Mouse (Mus musculus): ENCODE data around the gene Tmod4. TPM values are rescaled to one million over a fixed set of nuclear protein-coding genes. Genes with fewer than 3 reads are reported as not detected.

Tmod4 gene
- 0.53 and 0.96 TPM in 2 replicates for polyA plus RNA-seq (2015; fragmentation: Nextera tagmentation; extraction: Ambion mirVana)

DNA sequence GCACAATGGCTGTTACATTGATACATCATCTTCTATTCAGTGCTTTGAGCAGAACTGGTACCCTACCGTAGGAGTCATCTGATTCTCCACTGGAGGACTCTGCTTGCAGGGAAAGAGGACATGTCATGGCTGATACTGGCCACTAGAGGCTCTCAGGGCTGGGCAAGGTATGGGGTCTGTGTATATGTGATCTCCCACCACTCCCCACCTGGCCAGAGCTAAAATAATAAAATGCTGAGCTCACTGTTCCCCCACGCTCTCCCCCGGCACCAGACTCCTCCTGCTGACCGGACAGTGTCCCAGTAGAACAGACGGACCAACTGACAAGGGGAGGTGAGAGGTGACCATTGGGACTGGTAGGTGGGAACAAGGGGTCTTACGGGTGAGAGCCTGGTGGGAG lies at the start of gene Tmod4:
TSS of gene Tmod4 (plus strand) at position 231 of the 400 bp plus-strand sequence.

DNA sequence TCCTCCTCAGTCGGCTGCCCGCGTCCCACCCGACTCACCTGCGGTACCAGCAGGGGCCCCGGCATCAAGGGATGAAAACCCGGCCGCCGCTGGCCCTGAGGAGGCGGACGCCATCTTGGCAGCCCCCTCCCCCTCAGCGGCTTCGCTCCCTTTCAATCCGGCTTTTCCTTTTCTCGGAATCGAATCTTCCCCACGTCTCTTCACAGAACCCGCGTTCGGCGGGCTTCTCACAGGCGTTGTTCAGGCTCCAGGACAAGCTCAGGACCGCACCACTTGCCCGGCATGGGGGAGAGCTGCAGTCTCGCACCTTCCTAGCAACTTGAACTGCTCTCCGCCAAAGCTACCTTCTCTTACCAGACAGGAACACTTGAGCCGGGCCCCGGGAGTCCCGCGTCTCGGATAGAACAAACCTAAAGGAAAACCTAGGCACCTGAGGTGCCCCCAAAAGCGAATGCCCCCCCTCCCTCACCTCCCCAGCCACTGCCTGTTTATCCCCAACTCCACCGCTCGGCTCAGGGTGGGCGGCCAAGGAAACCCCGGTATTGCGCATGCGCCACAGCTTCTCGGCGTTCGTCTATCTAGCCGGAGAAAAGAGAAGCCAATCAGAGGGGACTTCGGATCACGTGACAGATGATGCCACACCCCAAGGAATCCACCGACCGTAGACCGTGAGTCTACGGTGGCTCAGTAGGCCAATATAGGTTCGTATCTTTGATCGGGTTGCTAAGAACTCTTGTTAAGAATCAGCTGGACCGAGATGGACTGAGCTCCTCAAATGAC lies 17.7 kb upstream of the Tmod4 start, which contains the start of gene Pip5k1a:
TSS of gene Pip5k1a (minus strand) at position 593 of the 780 bp plus-strand sequence.

DNA sequence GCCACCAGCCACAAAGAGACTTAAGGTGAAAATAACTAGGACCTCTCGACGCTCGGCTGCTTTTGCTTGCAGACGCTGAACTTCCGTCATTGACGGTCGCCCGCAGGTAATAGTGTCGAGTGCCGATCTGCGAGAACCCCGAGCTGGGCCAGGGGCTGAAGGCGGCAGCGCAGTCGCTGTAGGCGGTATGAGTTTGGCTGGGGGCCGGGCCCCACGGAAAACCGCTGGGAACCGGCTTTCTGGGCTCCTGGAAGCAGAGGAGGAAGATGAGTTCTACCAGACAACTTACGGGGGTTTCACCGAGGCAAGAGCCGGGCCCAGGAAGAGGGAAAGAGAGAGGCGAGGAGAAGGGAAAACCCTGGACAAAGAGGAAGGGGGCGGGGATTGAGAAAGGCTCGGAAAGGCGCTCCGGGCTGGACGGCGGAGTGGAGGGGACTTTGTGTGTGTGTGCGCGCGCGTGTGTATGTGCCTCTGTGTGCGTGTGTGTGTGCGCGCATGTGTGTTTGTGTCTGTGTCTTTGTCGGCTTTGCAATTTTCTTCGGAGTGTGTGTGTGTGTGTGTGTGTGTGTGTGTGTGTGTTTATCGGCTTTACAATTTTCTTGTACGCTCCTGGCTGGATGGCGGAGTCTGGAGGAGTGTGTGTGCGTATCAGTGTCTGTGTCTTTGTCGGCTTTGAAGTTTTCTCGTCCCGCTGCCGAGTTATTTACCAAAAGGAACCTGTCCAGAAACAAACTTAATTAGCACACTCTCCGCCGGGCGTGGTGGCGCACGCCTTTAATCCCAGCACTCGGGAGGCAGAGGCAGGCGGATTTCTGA lies 13.2 kb upstream of the Tmod4 start, which contains the start of gene Vps72:
TSS of gene Vps72 (plus strand) at position 112 of the 816 bp plus-strand sequence.

DNA sequence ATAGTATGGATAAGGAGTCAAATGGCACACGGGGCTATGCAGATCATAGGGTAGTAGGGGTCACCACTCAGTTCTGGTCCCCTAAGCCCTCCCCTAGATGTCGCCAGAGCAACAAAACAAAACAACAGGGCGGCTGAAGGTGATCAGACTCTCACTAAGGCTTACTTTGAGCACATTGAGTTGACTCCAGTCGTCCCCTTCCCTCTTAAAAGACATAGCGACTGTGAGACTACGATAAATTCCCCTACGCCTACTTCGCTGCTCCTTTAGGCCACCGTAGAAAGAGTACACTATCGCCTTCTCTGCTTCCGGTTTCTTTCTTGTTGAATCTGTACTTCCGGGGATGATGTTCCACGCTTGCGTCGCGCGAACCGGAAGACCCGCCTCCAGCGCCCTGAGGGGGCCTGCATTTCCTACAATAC lies 9.4 kb downstream of the Tmod4 start, which contains the start of the genes Scnm1 and Lysmd1:
TSS of gene Scnm1 (minus strand) at position 332 of the 422 bp plus-strand sequence.
TSS of gene Lysmd1 (plus strand) at position 409 of the 422 bp plus-strand sequence.

DNA sequence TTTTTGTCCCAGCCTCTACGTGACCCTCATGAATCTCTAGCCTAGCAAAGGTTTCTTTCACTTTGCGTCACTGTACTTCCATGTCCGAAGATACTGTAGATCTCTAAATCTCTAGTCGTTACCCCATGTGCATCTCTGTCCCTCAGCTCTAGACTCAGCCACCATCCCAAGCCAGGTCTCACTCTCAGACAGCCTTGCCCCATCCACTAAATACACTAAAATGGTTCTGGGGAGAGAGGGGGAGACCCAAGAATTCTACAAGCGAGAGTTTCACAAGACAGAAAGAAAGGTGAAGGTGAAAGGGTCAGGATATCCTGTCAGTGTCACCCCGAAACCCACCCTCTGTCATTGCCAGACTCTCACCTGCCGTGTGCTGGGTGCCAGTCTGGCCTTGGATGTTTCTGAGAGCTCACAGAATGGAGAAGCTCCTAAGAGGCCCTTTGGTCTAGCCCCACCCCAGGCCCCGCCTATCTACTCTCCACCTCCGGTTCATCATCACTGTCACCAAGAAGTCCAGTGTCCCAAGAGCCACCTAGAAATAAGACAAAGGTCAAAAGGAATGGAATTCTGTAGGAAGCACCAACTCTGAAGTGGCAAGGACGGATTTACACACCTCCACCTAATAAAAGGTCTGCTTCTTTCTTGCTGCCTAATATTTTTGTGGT lies 17.8 kb downstream of the Tmod4 start, which contains the start of gene Tnfaip8l2:
TSS of gene Tnfaip8l2 (minus strand) at position 409 of the 665 bp plus-strand sequence.

DNA sequence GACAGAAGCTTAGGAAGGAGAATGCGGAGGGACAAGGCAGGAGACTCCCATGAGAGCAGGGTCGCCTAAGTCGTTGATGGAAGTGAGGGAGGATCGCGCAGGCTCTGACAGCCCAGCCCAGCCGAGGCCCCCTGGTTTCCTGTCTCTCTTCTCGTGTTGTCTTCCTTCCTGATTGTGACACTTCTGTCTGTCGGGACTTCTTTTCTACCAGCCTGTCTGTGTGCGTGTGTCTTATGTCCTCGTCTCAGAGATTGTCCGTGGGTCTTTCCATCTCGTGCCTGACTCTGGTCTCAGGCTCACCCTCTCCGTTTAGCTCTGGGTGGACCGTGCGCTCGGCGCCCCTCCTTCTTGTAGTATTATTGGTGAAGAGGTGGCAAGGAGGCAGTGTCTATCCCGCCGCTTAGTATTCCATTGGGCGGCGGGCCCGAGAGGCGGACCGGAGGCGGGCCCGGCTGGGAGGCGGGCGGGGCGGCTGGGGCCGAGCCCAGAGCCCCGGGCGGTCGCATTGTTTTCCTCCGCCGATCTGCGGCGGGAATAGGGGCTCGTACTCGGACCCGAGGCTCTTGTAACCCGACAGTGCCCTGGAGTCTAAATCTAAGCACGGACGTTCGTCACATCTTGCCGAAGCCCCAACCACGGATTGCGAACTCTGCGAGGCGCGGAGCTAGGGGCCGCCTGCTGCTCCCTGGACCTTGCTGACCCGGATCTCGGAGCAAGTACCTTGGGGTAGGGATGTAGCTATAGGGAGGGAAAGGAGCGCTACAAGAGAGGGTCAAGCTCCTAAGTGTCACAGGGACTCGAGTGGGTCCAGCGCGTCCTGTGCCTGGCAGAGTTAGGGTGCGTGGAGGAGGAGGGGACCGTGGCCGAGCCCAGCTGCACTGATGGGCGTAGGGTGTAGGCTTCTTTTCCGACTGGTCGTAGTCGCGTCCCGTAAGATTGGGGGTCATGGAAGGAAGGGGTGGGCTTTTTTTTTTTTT lies 36.0 kb downstream of the Tmod4 start, which contains the start of gene Sema6c:
TSS of gene Sema6c (plus strand) at position 471 of the 977 bp plus-strand sequence.

Small RNA genes within 50 kb of the gene (microRNA-seq; reads per million reads assigned to microRNA genes)
- gene Mir8099-1: not detected

Other genes starting within 250 kb of the Tmod4 start
- 224 and 256 TPM in 2 replicates for gene Psmb4, start 237.5 kb upstream of the Tmod4 start, polyA plus RNA-seq (2015; fragmentation: Nextera tagmentation; extraction: Ambion mirVana)
- gene Selenbp1, start 191.4 kb upstream of the Tmod4 start, polyA plus RNA-seq (2015; fragmentation: Nextera tagmentation; extraction: Ambion mirVana): 33.3 and 38.8 TPM in 2 replicates
- 2.5 TPM in 2 replicates for gene Rfx5, start 170.4 kb upstream of the Tmod4 start, polyA plus RNA-seq (2015; fragmentation: Nextera tagmentation; extraction: Ambion mirVana)
- gene Pi4kb, start 149.7 kb upstream of the Tmod4 start, polyA plus RNA-seq (2015; fragmentation: Nextera tagmentation; extraction: Ambion mirVana): 16.9 and 20.8 TPM in 2 replicates
- 10.1 and 10.3 TPM in 2 replicates for gene Zfp687, start 109.0 kb upstream of the Tmod4 start, polyA plus RNA-seq (2015; fragmentation: Nextera tagmentation; extraction: Ambion mirVana)
- gene Psmd4, start 81.9 kb upstream of the Tmod4 start, polyA plus RNA-seq (2015; fragmentation: Nextera tagmentation; extraction: Ambion mirVana): 173 and 183 TPM in 2 replicates
- 15.7 and 18.3 TPM in 2 replicates for gene Pip5k1a, start 17.5 kb upstream of the Tmod4 start, polyA plus RNA-seq (2015; fragmentation: Nextera tagmentation; extraction: Ambion mirVana)
- gene Vps72, start 13.5 kb upstream of the Tmod4 start, polyA plus RNA-seq (2015; fragmentation: Nextera tagmentation; extraction: Ambion mirVana): 55.1 and 64.5 TPM in 2 replicates
- gene Scnm1, start 9.5 kb downstream of the Tmod4 start, polyA plus RNA-seq (2015; fragmentation: Nextera tagmentation; extraction: Ambion mirVana): 31.7 and 43.2 TPM in 2 replicates
- gene Lysmd1, start 9.6 kb downstream of the Tmod4 start, polyA plus RNA-seq (2015; fragmentation: Nextera tagmentation; extraction: Ambion mirVana): 7.1 and 8.2 TPM in 2 replicates
- 5.4 and 12.3 TPM in 2 replicates for gene Tnfaip8l2, start 17.9 kb downstream of the Tmod4 start, polyA plus RNA-seq (2015; fragmentation: Nextera tagmentation; extraction: Ambion mirVana)
- 0.99 and 1.9 TPM in 2 replicates for gene Sema6c, start 36.0 kb downstream of the Tmod4 start, polyA plus RNA-seq (2015; fragmentation: Nextera tagmentation; extraction: Ambion mirVana)
- 3.8 and 4.0 TPM in 2 replicates for gene Gabpb2, start 93.4 kb downstream of the Tmod4 start, polyA plus RNA-seq (2015; fragmentation: Nextera tagmentation; extraction: Ambion mirVana)
- gene Cdc42se1, start 104.3 kb downstream of the Tmod4 start, polyA plus RNA-seq (2015; fragmentation: Nextera tagmentation; extraction: Ambion mirVana): 66.3 and 71.6 TPM in 2 replicates
- gene Mllt11, start 107.7 kb downstream of the Tmod4 start, polyA plus RNA-seq (2015; fragmentation: Nextera tagmentation; extraction: Ambion mirVana): 4.9 and 5.8 TPM in 2 replicates
- 0.28 and 0.31 TPM in 2 replicates for gene Gm128, start 117.1 kb downstream of the Tmod4 start, polyA plus RNA-seq (2015; fragmentation: Nextera tagmentation; extraction: Ambion mirVana)
- gene Bnipl, start 126.7 kb downstream of the Tmod4 start, polyA plus RNA-seq (2015; fragmentation: Nextera tagmentation; extraction: Ambion mirVana): 5.2 and 6.8 TPM in 2 replicates
- gene Mindy1, start 156.9 kb downstream of the Tmod4 start, polyA plus RNA-seq (2015; fragmentation: Nextera tagmentation; extraction: Ambion mirVana): 42.4 and 43.8 TPM in 2 replicates
- 13.8 and 14.0 TPM in 2 replicates for gene Prune1, start 157.6 kb downstream of the Tmod4 start, polyA plus RNA-seq (2015; fragmentation: Nextera tagmentation; extraction: Ambion mirVana)
- gene Anxa9, start 182.7 kb downstream of the Tmod4 start, polyA plus RNA-seq (2015; fragmentation: Nextera tagmentation; extraction: Ambion mirVana): 6.6 and 9.3 TPM in 2 replicates
- gene Cers2, start 190.3 kb downstream of the Tmod4 start, polyA plus RNA-seq (2015; fragmentation: Nextera tagmentation; extraction: Ambion mirVana): 108 and 111 TPM in 2 replicates
- gene Setdb1, start 232.7 kb downstream of the Tmod4 start, polyA plus RNA-seq (2015; fragmentation: Nextera tagmentation; extraction: Ambion mirVana): 11.0 and 12.2 TPM in 2 replicates